Mouse (Mus musculus): ENCODE data around the gene Tmem179.

The Tmem179 gene

DNA sequence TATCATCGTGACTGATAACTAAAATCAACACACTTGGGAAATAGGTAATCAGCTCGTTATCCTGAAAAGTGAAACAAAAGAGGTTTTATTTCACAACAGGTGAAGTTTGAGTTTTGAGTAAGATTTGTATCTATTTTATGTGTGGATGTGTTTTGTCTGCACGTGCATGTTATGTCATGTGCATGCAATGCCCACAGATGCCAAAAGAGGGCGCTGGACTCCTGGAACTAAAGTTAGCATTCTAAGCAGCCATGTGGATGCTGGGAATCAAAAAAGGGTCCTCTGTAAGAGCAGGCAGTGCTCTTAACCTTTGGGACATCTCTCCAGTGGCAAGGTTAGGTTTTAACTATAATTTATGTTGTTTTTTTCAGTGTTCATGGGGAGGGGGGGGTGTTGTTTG is 53.3 kb downstream of the Tmem179 start:
- DNase-seq (ENCODE audit: low spot score) = no peak

DNA sequence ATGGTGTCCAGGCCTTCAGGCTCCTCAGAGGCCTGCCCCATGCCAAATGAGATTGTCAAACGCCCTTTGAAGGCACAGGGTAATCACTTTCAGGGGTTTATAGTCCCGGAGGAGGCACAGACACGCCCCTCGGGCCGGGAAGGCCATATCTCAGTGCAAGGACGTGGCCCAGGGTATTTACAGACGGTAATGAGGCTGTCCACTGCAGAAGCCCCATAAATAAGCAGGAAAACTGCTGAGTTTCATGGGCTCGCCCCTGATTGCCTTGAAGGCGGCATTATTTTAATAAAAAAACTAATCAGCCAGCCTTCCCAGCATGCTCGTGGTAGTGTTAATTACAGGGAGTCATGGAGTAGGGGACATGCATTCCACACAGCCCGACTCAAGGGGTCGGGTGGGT is 54.1 kb downstream of the Tmem179 start:
- DNase-seq (ENCODE audit: low spot score) = no peak

DNA sequence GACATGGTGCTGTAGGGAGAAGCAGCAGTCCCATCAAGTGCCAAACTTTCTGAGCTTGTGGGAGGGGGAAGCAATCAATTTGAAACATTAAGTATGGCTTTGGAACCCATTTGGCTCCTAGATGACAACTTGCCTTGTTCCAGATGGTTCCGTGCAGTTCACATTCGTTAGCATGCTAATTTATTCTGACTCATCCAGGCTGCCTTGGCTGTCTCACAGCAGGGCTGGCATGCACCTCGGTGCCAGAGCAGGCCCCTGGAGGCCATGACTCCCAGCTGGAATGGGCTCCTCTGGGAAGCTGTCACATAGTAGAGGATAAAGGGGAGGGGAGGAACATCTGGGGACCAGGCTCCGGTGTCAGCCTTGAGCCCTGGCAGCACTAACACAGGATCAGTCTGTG is 58.7 kb downstream of the Tmem179 start:
- no peak for DNase-seq (ENCODE audit: low spot score)

DNA sequence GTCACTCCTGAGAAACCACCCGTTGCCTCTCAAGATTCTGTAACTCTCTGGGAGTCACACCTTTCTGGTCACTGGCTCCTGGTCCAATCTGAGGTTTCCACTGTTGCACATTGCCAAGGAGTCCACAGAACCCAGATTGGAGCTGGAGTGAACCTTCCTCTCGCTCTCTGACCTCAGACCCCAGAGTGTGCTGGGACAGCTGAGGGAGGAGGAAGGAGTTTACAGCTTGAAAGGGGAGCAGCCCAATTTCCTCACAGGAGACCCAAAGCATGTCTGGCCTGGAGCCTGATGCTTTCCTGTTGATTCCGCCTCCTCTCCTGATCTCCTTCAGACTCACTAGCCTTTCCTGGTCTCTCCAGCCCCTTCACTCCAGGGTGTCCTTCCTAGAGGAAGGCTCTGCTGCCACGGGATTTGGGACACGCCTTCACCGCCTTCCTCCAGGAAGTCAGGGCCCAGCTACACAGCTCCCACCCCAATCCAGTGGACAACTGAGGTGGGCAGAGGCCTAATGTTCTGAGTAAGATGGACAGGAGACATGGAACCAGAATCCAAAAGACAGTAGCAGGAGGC is 60.3 kb downstream of the Tmem179 start:
- DNase-seq (ENCODE audit: low spot score) = no peak

DNA sequence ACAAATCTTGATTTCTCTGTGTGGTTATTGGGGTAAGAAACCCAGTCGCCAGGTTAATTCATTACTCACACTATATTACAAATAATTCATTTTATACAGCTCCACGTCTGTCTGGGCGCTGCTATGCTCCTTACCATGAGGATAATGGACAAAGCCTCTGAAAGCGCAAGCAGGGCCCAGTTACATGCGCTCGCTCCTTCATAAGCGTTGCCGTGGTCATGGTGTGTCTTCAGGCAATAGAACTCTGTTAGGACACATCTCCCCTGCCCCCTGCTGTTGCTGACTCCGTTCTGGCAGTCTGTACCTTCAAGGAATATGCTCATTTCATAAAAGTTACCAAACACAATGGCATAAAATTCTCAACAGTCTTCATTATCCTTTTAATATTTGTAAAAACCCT is 64.7 kb downstream of the Tmem179 start:
- no peak for DNase-seq (ENCODE audit: low spot score)

DNA sequence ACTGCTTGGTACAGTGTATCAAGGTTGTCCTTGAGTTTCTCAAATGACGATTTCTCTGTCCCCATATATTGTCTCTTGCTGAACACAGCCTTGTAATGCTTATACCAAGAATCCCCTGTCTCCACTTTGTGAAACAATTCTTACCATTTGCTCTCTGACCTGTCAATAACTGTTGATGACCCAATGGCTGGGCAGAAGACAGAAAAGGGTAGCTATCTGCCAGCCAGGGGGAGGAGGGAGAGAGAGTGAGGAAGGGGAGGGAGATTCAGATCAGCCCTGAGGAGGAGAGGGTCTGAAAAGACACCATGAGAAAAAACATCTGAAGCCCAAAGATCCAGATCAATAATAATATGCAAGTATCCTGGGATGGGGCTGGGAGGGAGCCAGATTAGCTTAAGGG is 65.2 kb downstream of the Tmem179 start:
- DNase-seq (ENCODE audit: low spot score) = no peak

DNA sequence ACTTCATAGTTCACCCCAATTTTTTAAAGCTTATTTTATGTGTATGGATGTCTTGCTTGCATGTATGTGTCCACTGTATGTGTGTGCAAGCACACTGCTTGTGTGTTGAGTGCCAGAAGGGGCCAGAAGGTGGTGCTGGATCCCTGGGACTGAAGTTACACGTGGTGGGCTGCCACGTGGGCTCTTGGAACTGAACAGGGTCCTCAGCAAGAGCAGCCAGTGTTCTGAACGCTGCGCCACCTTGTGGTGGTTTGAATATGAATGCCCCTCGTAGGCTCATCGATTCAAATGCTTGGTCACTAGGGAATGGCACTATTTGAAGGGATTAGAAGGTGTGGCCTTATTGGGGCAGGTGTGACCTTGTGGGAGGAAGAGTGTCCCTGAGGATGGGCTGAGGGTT is 65.7 kb downstream of the Tmem179 start:
- no peak for DNase-seq (ENCODE audit: low spot score)
